Mouse (Mus musculus) left cerebral cortex, adult 9 months (tissue): ENCODE results near the gene Slc13a2.
A peak's percentile ranks its signal among the peaks of the same experiment; 100 is the strongest.

Experiments
- DNase-seq, 2 experiments: peaks; one replicate each; pipeline ENCODE4 v3.0.0; 2022; ENCODE audit warnings: low spot score in 2 of 2

The Slc13a2 gene

DNA sequence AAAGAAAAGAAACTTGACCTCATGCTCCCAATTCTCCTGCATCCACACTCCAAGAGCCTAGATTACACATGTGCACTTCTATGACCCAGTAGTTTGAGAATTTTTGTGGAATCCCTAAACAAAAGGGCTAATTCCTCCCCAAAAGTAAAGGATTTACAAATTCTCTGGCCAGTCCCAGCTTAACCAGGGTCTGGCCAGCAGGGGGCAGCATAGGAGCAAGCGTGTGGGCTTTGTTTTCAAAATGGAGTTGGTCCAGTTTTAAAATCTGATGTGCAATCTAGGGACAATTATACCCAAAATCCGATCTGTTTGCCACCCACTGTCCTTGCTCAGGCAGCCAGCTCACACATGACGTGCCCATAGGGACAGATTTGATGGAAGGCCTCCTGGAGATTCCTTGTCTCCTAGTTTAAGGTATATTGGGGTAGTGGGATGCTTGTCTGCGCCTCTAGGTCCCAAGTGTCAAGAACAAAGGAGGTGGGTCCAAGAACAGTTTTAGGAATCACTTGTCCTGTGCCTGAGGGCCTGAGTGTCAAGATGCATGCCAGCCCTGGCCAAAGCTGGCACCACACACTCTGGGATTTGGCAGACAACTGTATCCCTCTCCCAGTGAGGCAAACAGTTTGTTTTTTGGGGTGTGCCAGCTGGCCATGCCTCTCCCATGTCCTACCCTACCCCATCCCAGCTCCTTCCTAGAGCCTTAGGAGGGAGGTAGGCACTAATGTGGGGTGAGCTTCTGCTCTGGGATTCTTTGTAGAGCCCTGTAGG lies 66.4 kb downstream of the Slc13a2 start:
- DNase-seq = peak in 1 of 2 experiments; percentile 57

DNA sequence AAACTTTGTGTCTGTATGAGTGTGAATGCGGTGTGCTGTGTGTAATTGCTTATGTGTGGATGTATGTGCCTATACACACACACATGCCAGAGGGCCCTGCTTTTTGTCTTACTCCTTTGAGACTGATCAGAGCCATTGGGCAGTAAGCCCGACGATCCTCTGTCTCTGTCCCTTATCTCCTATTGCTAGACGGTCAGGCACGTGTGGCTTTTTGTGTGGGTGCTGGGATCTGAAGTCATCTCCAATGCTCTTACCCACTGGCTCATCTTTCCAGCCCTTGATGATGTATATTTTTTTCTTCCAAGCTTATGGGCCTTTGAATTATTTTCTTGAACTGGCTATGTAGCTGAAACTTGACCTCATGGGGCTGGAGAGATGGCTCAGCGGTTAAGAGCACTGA lies 67.1 kb downstream of the Slc13a2 start:
- DNase-seq = no peak

- DNase-seq = no peak
These were observed 68.9 kb downstream of the Slc13a2 start for GRCm38 (mm10) chr11:78353081-78353480.

DNA sequence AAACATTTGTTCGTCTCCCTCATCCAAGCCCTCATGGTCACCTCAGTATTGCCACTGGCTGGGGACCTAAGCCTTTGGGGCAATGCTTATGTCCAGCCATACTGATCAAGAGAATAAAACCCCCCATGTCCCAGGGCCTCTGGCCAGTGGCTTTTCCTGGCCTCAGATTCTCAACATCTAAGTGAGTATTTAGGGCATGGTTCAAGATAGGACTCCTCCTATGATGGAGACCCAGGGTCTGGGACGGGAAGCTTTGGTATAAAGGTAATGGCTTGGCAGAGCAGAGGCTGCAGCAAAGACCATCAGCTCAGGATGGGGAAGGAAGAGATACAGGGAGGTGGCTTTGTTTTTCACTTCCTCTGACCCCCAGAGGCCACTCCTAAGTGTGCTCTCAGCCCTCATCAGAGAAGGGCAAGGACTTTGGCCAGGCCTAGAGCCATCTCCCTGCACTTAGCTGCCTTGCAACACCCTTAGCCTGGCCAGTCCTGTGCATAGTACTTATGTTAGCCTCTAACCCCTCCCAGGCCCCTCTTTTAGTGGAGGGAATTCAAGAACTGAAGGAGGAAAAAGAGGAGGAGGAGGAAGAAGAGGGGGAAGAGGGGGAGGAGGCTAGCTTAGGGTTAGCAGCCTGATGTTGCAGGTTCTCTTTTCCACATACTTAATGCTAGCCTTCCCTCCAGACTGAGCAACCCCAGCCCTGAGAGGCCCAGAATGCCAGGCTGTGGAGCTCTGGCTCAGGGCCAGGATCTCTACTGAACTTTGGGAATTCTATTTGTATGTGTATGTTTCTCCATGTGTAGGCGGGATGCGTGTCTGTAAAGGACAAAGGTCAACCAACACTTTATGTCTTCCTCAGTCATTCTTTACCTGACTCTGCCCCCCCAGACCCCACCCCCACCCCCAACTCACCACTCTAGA lies 72.3 kb downstream of the Slc13a2 start:
- DNase-seq = no peak

DNA sequence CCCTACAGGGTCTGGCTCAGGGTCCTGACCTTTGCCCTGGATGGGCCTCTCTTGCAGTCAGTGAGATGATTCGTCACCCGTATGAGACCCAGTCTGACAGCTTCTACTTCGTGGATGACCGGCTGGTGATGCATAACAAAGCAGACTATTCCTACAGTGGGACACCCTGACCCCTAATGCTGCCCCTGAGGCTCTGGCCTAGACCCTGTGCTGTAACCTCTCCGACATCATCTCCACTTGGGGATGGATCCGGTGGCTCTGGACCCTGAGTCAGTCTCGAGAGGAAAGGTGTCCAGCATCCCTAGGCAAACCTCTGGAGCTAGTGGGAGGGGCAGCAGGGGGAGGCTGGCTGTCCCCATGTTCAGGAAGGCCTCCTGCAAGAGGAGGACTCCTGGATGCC lies 73.5 kb downstream of the Slc13a2 start:
- no peak for DNase-seq

DNA sequence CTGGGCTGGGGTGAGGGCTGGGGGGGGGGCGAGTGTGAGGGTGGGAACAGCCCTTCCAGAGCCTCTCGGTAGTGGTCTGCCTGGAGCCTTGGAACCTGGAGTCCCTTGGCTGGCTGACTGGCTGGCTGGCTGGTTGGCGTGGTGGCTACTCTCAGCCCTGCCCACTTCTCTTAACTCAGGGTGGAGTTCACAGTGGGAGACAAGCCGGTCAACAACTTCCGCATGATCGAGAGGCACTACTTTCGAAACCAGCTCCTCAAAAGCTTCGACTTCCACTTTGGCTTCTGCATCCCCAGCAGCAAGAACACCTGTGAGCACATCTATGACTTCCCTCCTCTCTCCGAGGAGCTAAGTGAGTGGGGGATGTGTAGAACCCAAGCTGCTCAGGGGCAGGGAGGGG lies 74.1 kb downstream of the Slc13a2 start:
- DNase-seq = no peak
